Mouse (Mus musculus) cerebellum, adult 11-12 months (tissue): ENCODE data around the gene Haus5.

ENCODE experiments used
- DNase-seq: peaks from one replicate; pipeline ENCODE4 v3.0.0; 2022

Gene Haus5

DNA sequence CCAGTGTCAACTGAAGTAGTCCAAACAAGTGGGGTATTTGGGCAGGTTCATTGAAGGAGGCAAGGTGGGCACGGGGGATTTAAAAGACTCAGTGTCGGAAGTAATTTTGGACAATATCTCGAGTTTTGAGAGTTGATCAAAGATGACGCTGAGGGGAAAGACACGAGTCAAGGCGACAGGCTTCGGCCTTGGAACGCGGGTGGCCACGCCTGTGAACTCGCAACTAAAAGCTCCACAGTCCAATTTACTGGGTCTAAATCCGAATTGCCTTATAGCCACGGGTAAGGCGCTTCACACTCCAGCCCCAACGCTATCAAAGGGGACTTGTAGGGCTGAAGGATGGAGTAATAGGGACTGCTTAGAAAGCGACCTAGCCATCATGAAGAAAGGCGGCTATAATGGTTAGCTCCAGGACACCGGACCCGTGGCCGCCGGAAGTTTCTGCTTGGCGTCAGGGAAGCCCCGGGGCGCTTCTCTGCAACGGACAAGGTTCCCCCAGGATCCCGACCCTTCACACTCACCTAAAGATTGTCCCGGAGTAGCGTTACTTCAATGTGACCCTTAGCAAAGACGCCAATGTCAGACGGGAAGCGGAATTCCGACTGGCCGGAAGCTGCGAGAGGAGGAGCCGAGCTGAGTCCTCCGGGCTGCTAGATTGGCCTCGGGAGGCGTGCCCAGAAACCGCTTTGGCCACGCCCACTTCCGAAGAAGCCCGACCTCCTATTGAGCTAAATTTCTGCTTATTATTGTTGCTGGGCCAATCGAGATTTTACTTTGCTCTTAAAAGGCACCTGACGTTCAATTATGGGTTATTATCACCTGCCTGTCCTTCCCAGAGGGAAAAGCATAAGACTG is 39.0 kb downstream of the Haus5 start, which contains the start of gene Cox6b1:
Gene Cox6b1, minus strand, starts transcription at position 622 of the 855 bp plus-strand sequence.
- DNase-seq, result peak; percentile 88

DNA sequence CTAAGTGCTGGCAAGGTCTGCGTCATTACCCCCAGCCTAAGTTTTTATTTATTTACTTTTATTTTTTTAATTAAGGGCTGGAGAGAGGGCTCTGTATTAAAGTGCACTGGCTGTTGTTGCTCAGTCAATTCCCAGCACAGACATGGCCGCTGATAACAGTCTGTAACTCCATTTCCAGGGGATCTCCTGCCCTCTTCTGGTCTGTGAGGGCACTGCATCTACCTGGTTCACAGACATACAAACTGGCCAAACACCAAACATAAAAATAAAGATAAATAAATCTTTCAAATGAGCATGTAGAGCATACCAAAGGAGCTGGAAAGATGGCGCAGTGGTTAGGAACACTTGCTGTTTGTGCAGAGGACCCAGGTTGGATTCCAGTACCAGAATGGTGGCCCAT is 45.6 kb downstream of the Haus5 start:
- no peak for DNase-seq

DNA sequence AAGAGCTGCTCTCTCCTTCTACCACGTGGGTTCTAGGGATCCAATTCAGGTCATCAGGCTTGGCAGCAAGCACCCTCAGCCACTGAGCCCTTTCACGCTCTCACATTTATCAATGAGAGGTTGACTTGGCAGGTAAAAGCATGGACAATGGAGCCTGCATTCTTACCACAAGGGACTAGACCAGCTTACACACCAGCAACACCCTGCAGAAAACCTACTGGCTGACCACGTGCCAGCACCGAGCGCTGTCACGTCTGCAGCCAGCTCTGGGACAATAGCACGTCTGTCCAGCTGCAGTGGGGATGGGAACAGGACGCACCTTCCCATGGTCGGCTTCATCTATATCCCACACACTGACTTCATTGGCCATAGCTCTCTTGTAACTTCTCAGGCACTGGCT is 46.1 kb downstream of the Haus5 start:
- DNase-seq, result no peak

DNA sequence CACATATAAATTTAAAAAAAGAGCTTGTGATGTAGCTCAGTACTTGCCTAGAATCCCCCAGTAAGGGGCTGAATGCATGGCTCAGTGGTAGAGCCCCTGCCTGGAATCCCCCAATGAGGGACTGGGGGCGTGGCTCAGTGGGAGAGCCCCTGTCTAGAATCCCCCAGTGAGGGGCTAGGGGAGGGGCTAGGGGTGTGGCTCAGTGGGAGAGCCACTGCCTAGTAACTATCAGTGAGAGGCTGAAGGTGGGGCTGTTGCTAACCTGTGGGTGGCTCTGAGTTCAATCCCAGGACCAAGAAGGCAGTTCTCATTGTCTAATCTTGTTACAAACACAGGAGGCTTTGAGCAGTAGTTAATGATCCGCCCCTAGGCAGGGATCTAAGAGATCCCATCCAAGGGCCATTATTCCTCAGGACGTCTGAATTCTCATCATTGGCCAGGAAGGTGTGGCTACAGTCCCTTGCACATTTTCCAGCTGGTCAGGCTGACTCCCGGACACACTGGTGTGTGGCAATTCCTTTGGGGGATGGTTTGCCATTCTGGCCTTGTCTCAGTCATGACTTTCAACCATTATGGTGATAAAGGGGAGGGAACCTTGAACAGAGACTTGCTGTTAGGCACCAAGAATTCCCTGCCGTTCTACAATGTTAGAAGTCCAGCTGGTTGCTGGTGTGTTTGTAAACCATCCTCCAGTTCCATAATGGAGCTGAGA is 49.6 kb downstream of the Haus5 start:
- DNase-seq, result no peak

DNA sequence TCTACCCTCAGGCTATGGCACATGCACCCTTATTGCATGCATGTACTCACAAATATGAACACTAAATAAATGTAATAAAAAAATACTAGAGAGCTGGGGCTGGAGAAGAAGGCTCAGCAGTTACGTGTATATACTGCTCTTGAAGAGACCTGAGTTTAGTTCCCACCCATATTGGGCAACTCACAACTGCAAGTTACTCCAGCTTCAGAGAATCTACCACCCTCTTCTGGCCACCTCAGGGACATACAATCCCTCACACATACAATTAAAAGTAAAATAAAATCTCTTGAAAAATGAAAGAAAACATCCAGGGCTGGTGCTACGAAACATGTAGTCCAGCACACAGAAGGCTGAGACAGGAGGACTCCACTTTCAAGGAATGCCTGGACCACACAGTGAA is 50.3 kb downstream of the Haus5 start:
- DNase-seq, result no peak

DNA sequence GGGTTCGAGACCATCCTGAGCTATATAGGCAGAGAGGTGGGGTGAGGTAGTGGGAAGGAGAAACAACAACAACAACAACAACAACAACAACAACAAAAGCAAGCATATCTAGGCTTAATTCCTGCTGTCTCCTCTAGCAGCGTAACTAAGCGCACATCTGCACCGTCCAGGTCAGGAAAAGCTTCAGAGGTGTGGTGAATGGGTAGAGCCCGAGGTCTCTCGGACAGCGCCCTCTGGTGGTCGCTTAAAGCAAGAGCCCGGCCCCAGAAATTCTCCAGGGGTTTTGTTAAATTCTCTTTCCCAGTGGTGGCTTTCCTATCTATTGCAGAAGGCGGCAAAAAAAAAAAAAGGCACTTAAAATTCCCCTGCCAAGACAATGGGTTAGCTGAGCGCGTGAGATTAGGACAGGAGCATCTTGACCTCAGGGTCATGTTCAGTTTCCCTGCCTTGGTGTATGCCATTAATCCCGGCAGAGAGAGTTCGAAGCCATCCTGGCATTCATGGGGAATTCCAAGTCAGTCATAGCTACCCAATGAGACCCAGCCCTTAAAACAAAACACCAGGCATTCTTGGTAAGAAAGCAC is 51.2 kb downstream of the Haus5 start:
- DNase-seq, result no peak

DNA sequence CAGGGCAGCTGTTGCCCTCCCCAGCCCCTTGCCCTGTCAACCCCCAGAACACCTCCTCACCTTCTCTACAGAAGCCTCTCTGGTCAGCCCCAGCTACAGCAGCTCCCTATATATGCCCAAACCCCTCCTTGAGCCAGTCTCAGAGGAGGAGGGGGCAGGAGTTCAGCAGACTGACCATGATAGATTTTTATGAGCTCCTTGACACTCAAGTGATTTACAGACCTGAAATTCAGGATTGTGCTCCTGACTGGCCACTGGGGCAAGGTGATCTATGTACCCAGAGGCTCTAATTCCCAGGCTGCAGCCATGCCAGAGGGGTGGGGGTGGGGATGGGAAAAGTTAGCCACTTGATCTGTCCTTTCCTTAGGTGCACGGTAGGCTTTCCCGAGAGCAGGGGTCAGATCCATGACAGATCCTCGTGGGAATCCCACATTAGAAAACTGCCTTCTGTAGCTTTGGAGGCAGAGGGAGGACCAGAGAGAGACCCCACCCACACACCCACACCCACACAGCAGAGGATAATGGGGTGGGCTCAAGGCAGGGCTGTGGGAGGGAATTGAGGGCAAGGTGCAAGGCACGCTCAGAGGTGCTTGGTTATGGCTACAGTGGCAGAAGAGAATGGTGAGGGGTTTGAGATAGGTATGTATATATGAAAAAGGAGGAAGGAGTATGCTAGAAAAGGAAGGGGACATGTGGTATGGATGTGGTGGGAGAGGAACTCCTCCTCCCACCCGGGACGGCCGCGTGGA is 52.0 kb downstream of the Haus5 start, which contains the start of gene Upk1a:
Gene Upk1a, minus strand, starts transcription at position 194 of the 749 bp plus-strand sequence.
- DNase-seq, result no peak

DNA sequence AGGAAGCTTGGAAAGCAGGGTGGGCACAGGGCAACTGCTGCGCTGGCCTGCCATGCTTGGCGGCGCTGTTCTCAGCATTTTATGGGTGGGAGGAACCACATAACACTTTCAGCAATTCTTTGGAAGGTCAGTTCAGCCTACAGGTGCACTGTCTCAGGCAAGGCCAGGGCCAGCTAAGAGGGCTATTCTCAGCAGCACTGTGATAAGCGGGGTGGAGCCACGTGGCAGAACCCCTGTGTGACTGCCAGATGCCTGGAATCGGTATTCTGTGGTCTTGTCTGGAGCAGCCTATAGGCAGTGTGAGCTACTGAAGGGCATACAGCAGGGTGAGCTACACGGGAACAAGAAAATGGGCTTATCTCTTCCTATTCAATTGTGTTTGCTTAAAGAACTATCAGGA is 54.8 kb downstream of the Haus5 start:
- no peak for DNase-seq

DNA sequence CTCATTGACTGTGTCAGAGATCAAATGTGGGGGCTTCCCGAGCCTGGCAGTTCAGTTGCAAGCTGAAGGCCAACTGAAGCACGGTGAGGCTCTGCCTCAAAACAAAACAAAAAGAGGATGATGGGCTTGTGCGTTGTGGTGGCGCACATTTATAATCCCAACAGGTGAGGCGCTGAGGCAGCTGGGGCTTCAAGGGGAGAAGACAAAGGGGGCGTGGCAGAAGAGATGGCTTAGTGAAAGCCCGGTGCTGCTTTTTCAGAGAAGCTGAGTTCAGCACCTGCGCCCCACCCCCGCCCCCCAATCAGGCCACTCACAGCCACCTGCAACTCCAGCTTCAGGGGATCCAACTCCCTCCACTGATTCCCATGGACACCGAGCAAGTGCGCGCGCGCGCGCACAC is 56.3 kb downstream of the Haus5 start:
- DNase-seq, result no peak

DNA sequence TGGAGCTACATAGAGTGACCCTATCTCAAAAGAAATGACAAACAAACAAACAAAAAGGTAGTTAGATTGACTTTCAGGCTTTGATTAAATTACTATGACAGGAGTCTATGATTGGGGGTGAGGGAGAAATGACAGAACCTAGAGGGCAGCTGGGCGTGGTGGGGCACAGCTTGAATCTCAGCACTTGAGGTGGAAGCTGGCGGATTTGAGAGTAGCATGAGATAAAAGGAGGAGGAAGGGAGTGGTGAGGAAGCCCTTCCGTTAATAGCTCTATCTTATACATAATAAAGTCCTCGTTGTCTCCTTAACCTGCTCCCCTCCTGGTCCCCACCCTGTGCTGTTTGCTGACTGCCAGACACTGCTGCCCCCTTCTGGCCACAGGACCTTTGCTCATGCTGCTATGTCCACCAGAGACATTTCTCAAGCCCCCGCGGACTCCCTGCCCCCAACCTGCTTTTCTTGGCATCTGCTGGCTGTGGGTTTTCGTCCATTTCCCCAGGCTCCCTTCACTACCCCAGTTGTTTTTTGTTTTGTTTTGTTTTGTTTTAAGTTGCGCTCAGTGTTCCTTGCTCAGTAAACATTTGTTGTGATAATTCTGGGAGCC is 57.0 kb downstream of the Haus5 start:
- DNase-seq, result no peak

DNA sequence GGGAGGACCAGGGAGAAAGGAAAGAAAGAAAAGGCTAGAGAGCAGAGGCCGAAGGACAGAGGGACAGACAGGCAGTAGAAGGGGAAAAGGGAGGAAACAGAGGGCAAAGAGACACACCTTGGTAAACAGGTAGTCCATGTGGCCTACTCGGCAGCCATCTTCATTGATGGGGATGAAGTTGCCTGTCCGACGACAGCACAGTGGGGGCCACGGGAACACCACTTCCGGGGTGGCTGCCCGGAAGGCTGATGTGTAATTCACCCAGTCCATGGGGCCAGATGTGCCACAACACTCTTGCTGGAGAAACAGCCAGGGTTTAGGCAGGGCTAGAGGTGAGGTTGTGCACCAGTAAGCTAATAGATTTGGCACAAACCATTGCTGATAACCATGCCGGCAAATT is 59.9 kb downstream of the Haus5 start:
- no peak for DNase-seq

DNA sequence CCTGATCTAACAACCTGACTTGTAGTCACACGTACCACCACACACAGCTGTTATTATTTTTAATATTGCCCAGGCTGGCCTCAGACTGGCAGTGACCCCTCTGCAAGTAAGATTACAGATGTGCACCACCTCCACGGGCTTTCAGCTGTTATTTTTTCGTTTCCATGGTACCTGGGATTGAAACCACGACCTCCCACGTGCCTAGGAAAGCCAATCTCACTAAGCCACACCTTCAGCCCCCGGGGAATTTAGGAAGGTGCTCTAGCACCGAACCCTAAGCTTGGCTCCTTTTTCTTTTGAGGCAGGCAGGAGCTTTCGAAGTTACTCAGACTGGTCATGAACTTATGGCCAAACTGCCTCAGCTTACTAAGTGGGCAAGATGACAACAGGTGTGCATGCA is 60.4 kb downstream of the Haus5 start:
- no peak for DNase-seq
